Mouse (Mus musculus) heart, embryonic 13.5 days (tissue): ENCODE data around the gene Dpy19l1. TPM values are rescaled to one million over a fixed set of nuclear protein-coding genes. Genes with fewer than 3 reads are reported as not detected.
A peak's percentile ranks its signal among the peaks of the same experiment; 100 is the strongest.

Experiments
- ATAC-seq: fragments of 200-750 bp; cut with Nextera tagmentation; 2 replicates; pipeline ENCODE4 v1.8.0; 2017; ENCODE audit warnings: moderate TSS enrichment; ENCODE audit not compliant: insufficient number of reproducible peaks, low FRiP score, low TSS enrichment; ENCODE audit errors: extremely low read depth
- H3K27ac ChIP-seq: fragments of 300-500 bp; sonication (generic); replicated peaks from 2 replicates; pipeline ENCODE4 v1.5.1; 2015; ENCODE audit warnings: moderate library complexity, mild to moderate bottlenecking, inconsistent platforms
- H3K27me3 ChIP-seq: fragments of 300-500 bp; sonication (generic); replicated peaks from 2 replicates; pipeline ENCODE4 v1.6.1; 2015; ENCODE audit warnings: mild to moderate bottlenecking, inconsistent platforms
- H3K36me3 ChIP-seq: fragments of 300-500 bp; sonication (generic); 2 replicates; pipeline ENCODE4 v1.6.1; 2015; ENCODE audit warnings: mild to moderate bottlenecking, inconsistent platforms
- H3K4me1 ChIP-seq: fragments of 300-500 bp; sonication (generic); 2 replicates; pipeline ENCODE4 v1.6.1; 2015; ENCODE audit warnings: inconsistent platforms
- H3K4me2 ChIP-seq: fragments of 300-500 bp; sonication (generic); 2 replicates; pipeline ENCODE4 v1.6.1; 2015; ENCODE audit warnings: inconsistent platforms, mild to moderate bottlenecking, moderate library complexity
- H3K4me3 ChIP-seq: fragments of 300-500 bp; sonication (generic); 2 replicates; pipeline ENCODE4 v1.5.1; 2015; ENCODE audit warnings: moderate library complexity, mild to moderate bottlenecking, inconsistent platforms
- H3K9ac ChIP-seq: fragments of 300-500 bp; sonication (generic); 2 replicates; pipeline ENCODE4 v1.6.1; 2015; ENCODE audit warnings: inconsistent platforms, mild to moderate bottlenecking, moderate library complexity
- H3K9me3 ChIP-seq: fragments of 300-500 bp; sonication (generic); 2 replicates; pipeline ENCODE4 v1.6.1; 2016; ENCODE audit warnings: inconsistent platforms
- WGBS: fragments of 180-500 bp; shearing (Covaris S2); methylation state at CpG from one replicate; pipeline ENCODE4 v1.1.7; 2015; ENCODE audit warnings: mixed read lengths; 5-methylcytosine and 5-hydroxymethylcytosine counted together
- polyA plus RNA-seq: library from polyadenylated mRNA; unstranded; fragments of >200 nt; fragmentation: Nextera tagmentation; extraction: Ambion mirVana; gene quantifications from 2 replicates; pipeline ENCODE4 v1.2.1, GENCODE M21; 2015

Dpy19l1 gene
- 5.8 and 6.4 TPM in 2 replicates for polyA plus RNA-seq

DNA sequence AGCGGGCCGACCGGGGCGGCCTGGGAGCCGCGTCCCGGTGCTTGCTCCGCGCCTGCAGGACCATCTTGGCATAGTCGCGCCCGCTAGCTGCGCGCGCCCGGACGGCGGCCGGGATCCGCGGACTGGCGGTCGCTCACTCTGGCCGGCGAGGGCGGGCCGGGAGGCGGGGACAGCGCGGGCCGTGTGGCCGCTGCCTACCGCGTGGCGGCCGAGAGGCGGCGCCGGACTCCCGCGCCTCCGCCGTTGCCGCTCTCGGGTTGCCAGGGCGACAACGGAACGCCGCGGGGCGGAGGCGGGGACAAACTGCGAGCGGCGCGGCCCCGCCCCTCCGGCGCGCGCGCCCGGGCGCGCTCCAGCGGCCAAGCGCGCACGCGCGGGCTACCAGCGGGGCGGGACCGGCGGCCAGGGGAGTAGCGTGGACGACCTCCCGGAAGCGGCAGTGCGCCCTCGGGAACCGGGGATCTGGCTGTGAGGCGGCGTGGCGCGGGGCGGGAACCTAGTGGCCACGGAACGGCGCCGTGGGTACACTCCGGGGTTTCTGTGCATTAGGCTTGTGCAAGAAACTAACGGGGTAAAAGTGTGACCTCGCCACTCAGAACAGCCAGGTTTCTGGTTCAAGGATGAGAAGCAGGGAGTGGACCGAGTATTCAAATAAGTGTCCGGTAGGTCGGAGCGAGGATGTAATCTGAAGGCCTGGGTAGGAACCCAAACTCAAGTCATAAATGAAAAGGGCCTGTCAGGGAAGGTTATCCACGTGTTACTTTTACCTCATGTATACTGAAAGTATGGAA, at the start of gene Dpy19l1:
Gene Dpy19l1 (minus strand): TSS at position 74 of the 791 bp plus-strand sequence.
- ATAC-seq, result peak; percentile 91
- no peaks in the 10 kb centered on the region for H3K36me3 ChIP-seq
- under 1% methylated on average over 81 of the region's 99 CpGs for WGBS
- H3K27me3 ChIP-seq, result no peaks in the 10 kb centered on the region
- peak within 1 kb of the TSS; percentile 76 for H3K4me3 ChIP-seq
- peak within 1 kb of the TSS; percentile 93 for H3K27ac ChIP-seq
- peak within 1 kb of the TSS; percentile 83 for H3K4me2 ChIP-seq
- peaks cover 30% of the 10 kb centered on the region for H3K4me1 ChIP-seq
- peak within 1 kb of the TSS; percentile 92 for H3K9ac ChIP-seq
- no peaks in the 10 kb centered on the region for H3K9me3 ChIP-seq

DNA sequence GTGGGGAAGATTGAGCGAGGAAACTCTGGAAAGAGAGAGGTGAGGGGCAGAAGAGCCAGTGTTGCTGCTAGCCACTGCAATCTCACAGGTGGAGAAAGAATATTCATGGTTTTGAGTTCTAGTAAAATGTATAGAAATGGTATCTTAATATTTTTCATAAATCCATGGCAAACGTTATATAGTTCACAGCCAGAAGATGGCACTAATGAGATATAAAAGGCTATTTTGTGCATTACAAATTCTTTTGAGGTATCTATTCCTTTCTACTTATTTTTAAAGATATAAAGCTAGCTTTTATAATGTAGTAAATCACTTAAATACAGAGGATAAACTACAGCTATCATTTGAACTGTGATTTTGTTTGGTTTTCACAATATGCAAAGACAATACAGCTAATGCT, 35.2 kb upstream of the Dpy19l1 start:
- ATAC-seq, result no peak
- H3K4me3 ChIP-seq, result no peak overlapping the region
- 30% methylated on average over 2 of the region's 2 CpGs for WGBS
- no peaks in the 10 kb centered on the region for H3K36me3 ChIP-seq
- no peak overlapping the region for H3K9ac ChIP-seq
- no peaks in the 10 kb centered on the region for H3K4me1 ChIP-seq
- H3K27ac ChIP-seq, result no peak overlapping the region
- H3K27me3 ChIP-seq, result no peaks in the 10 kb centered on the region
- H3K9me3 ChIP-seq, result no peaks in the 10 kb centered on the region
- no peak overlapping the region for H3K4me2 ChIP-seq

DNA sequence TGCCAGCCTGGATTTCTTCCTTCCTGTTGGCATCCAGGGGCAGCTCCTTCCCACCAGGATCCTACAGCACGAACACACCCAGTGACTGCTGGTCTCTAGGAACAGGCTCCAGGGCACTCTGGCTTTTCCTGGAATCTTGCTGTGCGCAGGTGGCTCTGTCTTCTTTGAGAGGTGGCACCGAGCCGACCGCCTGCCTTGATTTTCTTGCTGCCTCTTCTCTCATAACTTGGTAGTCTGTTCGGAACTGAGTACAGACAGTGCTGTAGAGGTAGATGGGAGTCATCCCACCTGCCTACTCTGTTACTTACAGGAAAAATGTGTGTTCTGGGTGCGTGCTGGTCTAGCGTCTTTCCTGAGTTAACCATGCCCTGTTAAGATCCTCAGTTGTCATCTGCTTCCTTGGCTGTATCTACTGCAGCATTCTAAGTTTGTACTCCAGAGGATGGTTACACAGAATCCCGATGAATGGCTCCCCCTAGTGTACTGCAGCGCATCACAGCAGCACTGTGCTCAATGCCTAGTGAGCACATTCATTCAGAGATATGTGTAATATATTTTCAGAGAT, 13.7 kb upstream of the Dpy19l1 start:
- no peaks in the 10 kb centered on the region for H3K4me1 ChIP-seq
- no peak overlapping the region for H3K4me2 ChIP-seq
- WGBS, result 53% methylated on average over 10 of the region's 10 CpGs
- no peak overlapping the region for H3K27ac ChIP-seq
- no peaks in the 10 kb centered on the region for H3K36me3 ChIP-seq
- no peak overlapping the region for H3K9ac ChIP-seq
- no peak overlapping the region for H3K4me3 ChIP-seq
- ATAC-seq, result no peak
- H3K27me3 ChIP-seq, result no peaks in the 10 kb centered on the region
- H3K9me3 ChIP-seq, result no peaks in the 10 kb centered on the region

DNA sequence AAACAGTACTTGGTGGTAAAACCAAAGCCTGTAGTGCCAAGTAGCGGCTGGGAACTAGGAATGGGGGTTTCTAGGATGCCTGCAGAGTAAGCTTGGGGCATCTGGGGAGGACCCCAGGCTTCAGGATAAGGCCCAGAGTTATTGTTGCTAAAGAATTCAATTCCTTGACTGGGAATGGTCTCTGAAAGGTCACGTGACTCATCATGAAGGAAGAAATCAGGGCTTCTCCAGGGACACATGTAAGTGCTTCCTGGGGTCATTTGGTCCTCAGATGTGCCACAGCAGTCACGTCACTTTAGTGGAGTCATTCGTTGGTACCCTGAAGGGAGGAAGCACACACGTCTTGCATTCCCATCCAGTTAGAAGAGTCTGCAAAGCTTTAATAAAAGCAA, 11.1 kb upstream of the Dpy19l1 start:
- Histone ChIP-seq H3K9me3 (no peaks in the 10 kb centered on the region), H3K9ac (no peak overlapping the region), H3K27ac (no peak overlapping the region), H3K4me1 (no peaks in the 10 kb centered on the region), H3K36me3 (no peaks in the 10 kb centered on the region), H3K4me3 (no peak overlapping the region), H3K4me2 (no peak overlapping the region), H3K27me3 (no peaks in the 10 kb centered on the region)
- 69% methylated on average over 5 of the region's 5 CpGs for WGBS
- no peak for ATAC-seq

DNA sequence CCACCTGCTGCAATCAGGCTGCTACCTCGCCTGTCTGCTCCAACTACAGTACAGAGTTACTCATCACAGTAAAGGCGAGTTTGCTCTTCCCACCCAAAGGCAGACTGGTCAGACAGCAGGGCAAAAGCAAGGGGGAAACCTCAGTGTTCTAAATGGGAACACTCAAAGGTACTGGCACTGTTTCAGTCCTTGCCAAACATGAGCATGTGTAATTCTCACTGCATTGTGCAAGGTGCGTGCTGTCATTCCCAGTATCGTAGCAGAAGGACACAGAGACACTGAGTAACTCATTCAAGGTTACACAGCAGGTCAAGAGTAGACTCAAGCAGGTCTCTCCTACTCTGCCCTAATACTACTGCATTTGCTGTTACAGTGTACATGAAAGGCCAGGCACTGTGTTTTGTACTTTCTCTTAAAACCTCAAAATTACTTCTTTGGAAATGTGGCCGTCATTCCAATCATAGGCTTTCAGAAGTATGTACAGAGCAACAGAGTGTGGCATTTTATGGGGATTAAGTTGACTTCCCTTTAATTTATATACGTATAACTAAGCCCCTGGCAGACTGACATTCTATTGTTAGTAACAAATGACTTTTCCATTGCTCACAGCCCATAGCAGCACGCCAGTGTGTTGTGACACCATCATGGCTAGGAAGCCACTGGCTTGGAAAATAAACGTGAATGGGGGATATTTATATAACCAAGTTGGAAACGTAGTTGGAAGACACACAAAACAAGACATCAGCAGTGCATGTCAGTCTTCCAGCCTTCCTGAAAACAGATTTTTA, 10.5 kb upstream of the Dpy19l1 start:
- WGBS, result 66% methylated on average over 9 of the region's 9 CpGs
- H3K4me3 ChIP-seq, result no peak overlapping the region
- ATAC-seq, result no peak

DNA sequence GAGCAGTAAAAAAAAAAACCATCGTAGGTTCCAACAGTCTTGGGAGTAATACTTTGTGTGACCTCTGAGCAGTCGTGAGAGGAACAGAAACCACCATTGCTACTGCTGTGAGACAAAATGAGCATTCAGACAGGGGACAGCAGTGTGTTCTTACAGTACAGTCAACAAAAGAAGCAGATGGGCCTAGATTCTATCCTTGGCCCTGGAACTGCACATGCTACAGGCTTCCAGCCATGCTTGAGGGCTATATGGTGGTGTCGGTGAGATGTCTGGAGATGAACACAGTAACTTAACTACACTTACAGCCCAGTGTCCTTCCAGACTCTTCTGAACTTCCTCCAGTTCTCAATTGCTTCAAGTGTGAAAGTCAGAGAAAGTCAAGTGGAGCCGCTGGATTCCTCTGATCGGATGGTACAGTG, 9.2 kb upstream of the Dpy19l1 start:
- H3K36me3 ChIP-seq, result no peaks in the 10 kb centered on the region
- no peaks in the 10 kb centered on the region for H3K4me1 ChIP-seq
- no peaks in the 10 kb centered on the region for H3K9me3 ChIP-seq
- no peak for ATAC-seq
- no peaks in the 10 kb centered on the region for H3K27me3 ChIP-seq
- no peak overlapping the region for H3K27ac ChIP-seq
- H3K4me3 ChIP-seq, result no peak overlapping the region
- no peak overlapping the region for H3K9ac ChIP-seq
- no peak overlapping the region for H3K4me2 ChIP-seq
- WGBS, result 79% methylated on average over 5 of the region's 5 CpGs

More for the DNA sequence above, 10.5 kb upstream of the Dpy19l1 start:
- Histone ChIP-seq H3K4me2 (no peak overlapping the region), H3K27ac (no peak overlapping the region), H3K9me3 (no peaks in the 10 kb centered on the region), H3K27me3 (no peaks in the 10 kb centered on the region), H3K4me1 (no peaks in the 10 kb centered on the region), H3K36me3 (no peaks in the 10 kb centered on the region), H3K9ac (no peak overlapping the region)

DNA sequence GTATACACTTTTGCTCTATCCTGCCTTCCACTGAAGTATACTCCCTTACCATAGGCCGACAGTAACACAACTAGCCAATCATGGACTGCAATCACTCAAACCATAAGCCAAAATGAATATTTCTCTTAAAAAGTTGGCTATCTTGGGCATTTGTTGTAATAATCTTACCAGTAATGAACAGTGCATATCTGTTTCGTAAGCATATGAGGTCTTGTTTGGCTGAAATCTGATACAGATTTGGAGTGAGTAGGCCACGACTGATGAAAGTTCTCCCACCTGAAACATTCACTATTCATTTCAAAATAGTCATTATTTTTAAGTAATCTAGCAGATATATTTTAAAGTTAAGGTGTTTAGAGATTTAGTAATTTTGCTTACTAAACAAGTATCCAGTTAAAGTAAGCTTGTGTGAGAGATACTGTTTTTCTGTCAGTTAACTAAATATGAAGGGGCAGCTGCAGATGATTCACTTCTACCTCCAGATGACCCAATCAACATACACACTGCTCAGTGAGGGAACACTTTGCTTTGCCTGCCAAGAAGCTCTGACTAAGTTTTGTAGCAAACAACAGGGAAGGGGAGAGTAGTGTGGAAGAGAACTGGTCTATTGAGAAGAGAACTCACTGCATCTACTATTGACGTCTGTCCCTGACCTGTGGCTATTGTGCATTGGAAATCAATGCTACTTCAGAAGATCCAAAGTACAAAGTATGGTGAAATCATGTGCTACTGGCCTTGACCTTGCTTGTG, 8.6 kb upstream of the Dpy19l1 start:
- no peak for ATAC-seq
- 84% methylated on average over 4 of the region's 4 CpGs for WGBS
- H3K36me3 ChIP-seq, result no peaks in the 10 kb centered on the region
- no peak overlapping the region for H3K27ac ChIP-seq
- no peak overlapping the region for H3K9ac ChIP-seq
- H3K4me2 ChIP-seq, result no peak overlapping the region
- no peaks in the 10 kb centered on the region for H3K27me3 ChIP-seq
- H3K4me1 ChIP-seq, result no peaks in the 10 kb centered on the region
- no peaks in the 10 kb centered on the region for H3K9me3 ChIP-seq
- no peak overlapping the region for H3K4me3 ChIP-seq

DNA sequence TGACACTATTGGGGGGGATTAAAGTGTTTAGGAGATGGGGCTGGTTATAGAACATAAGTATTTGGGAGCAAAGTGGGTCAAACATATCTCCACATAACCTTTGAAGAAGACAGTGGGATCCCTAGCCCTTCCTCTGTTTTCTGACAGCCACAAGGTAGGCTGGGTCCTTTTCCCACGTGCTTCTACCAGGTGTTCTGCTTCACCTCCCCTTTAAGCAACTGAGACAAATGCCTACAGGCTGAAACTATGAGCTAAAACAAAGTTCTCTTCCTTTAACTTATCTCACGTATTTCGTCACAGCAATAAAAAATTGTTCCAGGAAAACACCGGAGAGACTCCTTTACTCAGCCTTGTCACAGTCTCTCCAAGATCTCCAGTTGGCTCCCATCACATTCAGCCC, 5.9 kb upstream of the Dpy19l1 start:
- no peak for ATAC-seq
- no peak overlapping the region for H3K4me2 ChIP-seq
- no peak overlapping the region for H3K27ac ChIP-seq

DNA sequence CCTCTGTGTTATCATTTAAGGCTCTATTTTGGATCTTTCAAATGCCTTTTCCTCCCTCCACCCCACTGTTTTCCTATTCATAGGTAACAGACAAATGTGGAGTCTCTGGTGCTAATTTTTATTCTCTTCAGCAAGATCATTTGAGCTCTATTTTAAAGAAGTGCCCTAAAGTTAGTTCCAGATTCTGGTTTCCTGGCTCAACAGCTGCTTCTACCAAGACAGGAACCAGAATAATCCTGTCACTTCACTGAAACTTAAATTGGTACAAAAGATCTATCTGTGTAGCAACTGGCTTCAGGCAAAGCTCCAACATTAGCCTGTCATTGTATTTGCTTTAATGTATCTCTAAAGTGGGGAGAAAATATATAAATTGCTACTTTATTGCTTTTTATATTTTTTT, 3.6 kb upstream of the Dpy19l1 start:
- Histone ChIP-seq H3K36me3 (no peaks in the 10 kb centered on the region), H3K9ac (no peak overlapping the region), H3K4me2 (no peak overlapping the region), H3K4me1 (peaks cover 11% of the 10 kb centered on the region), H3K4me3 (no peak overlapping the region), H3K27ac (no peak overlapping the region), H3K9me3 (no peaks in the 10 kb centered on the region), H3K27me3 (no peaks in the 10 kb centered on the region)
- no peak for ATAC-seq

More for the DNA sequence above, 5.9 kb upstream of the Dpy19l1 start:
- Histone ChIP-seq H3K9ac (no peak overlapping the region), H3K9me3 (no peaks in the 10 kb centered on the region), H3K36me3 (no peaks in the 10 kb centered on the region), H3K4me1 (0 out of 2 replicates have a peak, but pooled peaks cover 2% of the 10 kb centered on the region), H3K27me3 (no peaks in the 10 kb centered on the region), H3K4me3 (no peak overlapping the region)
- 76% methylated on average over 4 of the region's 4 CpGs for WGBS

DNA sequence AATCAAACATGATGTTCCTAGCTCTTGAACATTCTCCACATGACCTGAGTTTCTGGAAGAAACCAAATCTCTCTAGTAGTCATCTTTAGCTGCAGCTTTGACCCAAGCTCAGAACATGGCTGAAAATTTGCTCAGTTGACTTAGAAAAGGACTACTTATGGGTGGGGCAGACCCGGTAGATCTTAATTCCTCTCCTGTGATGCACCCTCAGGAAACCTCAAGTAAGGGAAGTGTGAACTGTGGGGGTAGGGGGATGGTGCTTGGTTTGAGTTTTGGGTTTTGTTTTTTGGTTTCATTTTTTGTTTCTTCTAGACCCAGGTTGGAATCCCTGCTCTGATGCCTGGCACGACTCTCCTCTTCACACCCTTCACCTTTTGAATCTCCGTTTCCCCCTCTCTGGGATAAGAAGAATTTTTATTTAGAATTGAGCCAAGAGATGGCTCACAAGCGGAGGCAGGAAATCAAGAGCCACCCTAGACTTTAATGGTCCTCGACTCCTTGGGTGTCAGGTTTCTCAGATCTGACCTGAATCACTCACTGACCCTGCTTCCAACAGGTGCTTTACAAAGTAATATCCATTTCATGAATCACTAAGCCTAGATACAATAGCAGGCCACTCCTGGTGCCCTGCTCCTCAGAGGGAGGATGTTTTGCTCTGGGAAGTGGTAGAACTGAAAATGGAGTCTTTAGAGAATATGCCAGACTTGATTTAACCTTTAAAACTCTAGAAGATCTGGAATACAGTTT, 2.2 kb upstream of the Dpy19l1 start:
- Histone ChIP-seq H3K4me2 (no peak overlapping the region), H3K4me1 (peaks cover 21% of the 10 kb centered on the region), H3K4me3 (no peak overlapping the region), H3K36me3 (no peaks in the 10 kb centered on the region), H3K27me3 (no peaks in the 10 kb centered on the region), H3K9me3 (no peaks in the 10 kb centered on the region), H3K9ac (no peak overlapping the region), H3K27ac (no peak overlapping the region)
- 65% methylated on average over 5 of the region's 5 CpGs for WGBS
- no peak for ATAC-seq
